Mouse (Mus musculus) ES-Bruce4 (cell line): ENCODE data around the gene Pygm. TPM values are rescaled to one million over a fixed set of nuclear protein-coding genes. Genes with fewer than 3 reads are reported as not detected.

Experiments
- H3K27ac ChIP-seq: 2 replicates; pipeline ENCODE4 v1.5.1; 2012; ENCODE audit warnings: low read length, inconsistent platforms; ENCODE audit not compliant: insufficient read depth
- H3K27me3 ChIP-seq: 2 replicates; pipeline ENCODE4 v1.6.1; 2012; ENCODE audit warnings: mild to moderate bottlenecking, low read length, inconsistent platforms; ENCODE audit not compliant: control insufficient read depth, poor library complexity, insufficient read depth, severe bottlenecking
- H3K36me3 ChIP-seq: 2 replicates; pipeline ENCODE4 v1.6.1; 2012; ENCODE audit warnings: inconsistent platforms, mild to moderate bottlenecking, low read length, moderate library complexity; ENCODE audit not compliant: control insufficient read depth, poor library complexity, insufficient read depth, severe bottlenecking
- H3K4me1 ChIP-seq: one replicate; pipeline ENCODE4 v1.8.1; 2011; ENCODE audit warnings: low read length; ENCODE audit not compliant: control insufficient read depth, insufficient read depth
- H3K4me3 ChIP-seq: 2 replicates; pipeline ENCODE4 v1.5.1; 2011; ENCODE audit warnings: low read depth, mild to moderate bottlenecking, low read length
- H3K9ac ChIP-seq: 2 replicates; pipeline ENCODE4 v1.6.1; 2012; ENCODE audit warnings: low read depth, mild to moderate bottlenecking, inconsistent platforms; ENCODE audit not compliant: poor library complexity, severe bottlenecking
- H3K9me3 ChIP-seq: replicated peaks from 2 replicates; pipeline ENCODE4 v1.6.1; 2012; ENCODE audit warnings: mild to moderate bottlenecking, low read length, inconsistent platforms; ENCODE audit not compliant: control insufficient read depth, poor library complexity, insufficient read depth, severe bottlenecking
- CTCF ChIP-seq: IDR thresholded peaks from one replicate; pipeline ENCODE4 v1.8.1; 2011; ENCODE audit warnings: low read depth, low read length
- EP300 ChIP-seq: IDR thresholded peaks from 2 replicates; pipeline ENCODE4 v1.6.1; 2011; ENCODE audit warnings: low read depth, low read length; ENCODE audit not compliant: insufficient read depth
- POLR2A ChIP-seq: IDR thresholded peaks from one replicate; pipeline ENCODE4 v1.8.1; 2011; ENCODE audit warnings: low read length; ENCODE audit not compliant: insufficient read depth
- polyA plus RNA-seq: library from polyadenylated mRNA; stranded (reverse); fragments of >200 nt; gene quantifications from 2 replicates; pipeline ENCODE4 v1.2.4, GENCODE M21; 2011; ENCODE audit warnings: low read depth; ENCODE audit not compliant: missing spikeins, insufficient read depth, insufficient read length

Gene Pygm
- polyA plus RNA-seq, 1 experiment = 4.1 TPM

DNA sequence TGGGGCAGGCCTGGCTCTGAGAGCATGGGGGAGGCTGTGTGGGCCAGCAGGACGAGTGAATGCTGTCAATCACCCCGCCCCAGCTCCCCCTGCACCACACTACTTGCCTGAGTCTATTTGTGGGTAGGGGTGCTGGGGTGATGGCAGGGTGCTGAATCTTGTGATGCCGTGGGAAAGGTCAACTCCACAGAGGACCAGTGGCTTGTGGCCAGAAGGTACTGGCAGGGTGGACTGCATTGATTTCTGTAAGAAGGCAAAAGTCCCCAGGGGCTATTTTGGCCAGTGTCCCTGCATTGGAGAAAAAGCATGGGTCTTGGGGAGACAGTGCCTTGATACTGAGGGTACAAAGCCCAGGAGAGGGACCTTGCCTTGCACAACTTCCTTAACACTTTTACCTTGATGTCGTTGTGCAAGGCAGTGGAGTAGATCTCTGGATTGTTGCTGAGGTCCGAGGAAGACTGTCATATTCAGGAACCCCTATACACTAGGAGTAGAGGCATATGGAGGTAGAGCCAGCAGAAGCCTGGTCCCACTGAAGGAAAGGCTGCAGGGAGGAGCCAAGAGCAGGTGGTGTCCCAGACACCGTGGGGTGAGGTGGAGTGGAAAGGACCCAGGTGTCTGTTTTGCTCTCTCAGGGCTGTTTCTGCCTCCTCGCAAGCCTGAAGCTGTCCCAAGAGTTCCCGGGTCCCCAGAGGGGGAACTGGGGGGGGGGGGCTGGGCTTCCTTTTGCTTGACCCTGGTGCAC is 40.1 kb downstream of the Pygm start:
- Histone ChIP-seq H3K27me3 (no peaks in the 10 kb centered on the region), H3K36me3 (no peaks in the 10 kb centered on the region), H3K27ac (no peak overlapping the region), H3K9ac (no peak overlapping the region), H3K4me1 (peaks cover 2% of the 10 kb centered on the region), H3K9me3 (no peaks in the 10 kb centered on the region), H3K4me3 (no peak overlapping the region)
- TF ChIP-seq CTCF (no peak), POLR2A (no peak), EP300 (no peak)

DNA sequence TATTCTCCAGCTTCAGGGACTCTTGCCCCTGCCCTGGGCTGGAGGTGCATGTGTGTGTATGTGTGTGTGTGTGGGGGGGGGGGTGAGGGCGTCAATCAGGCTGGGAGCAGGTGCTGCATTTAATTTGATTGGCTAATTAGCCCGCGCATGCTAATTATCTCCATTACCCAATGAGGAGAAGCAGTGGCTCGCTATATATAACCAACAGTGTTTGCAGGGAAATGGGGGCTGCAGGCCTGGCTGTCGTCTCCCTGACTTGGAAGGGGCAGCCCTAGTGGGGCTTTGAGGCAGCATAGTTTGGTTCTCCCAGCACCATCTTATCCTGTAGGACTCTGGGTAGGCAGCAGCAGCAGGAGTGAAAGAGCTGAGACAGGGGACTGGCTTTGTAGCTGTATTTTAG is 41.4 kb downstream of the Pygm start:
- no peaks in the 10 kb centered on the region for H3K9me3 ChIP-seq
- no peak overlapping the region for H3K27ac ChIP-seq

DNA sequence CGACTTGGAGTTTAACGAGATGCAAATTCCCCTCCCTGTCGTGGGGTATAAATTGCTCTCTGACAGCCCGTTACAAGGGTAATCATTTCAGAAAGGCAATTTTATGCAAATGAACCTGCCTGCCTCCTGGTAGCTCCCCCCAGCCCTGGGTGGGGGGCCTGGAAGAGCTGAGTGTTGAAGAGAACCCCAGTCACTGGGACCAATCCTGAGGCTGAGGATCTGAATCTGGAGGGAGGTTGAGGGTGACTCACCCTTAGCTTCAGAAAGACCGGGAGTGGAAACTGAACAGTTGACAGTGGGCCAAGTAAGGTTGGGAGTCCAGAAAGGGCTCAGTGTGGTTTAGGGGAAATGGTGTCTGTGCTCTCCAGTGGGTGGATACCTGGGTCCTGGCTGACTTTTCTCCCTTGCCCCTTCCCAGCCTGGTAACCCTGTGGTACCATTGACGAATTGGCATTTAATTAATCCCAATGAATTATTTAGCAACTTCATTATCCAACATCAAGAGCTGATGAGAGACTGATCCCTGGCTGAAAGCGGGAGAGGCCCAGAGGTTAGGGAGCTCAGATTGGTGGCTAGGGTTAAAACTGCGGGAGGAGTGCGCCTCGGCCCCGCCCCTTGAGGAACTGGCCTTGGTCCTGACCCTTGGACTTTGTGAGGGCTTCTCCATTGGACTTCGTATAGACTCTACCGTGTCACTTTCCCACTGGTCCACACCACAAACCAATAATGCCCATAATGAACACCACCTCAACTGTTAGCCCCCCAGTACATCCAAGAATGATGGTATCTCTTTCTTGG is 42.7 kb downstream of the Pygm start:
- Histone ChIP-seq H3K4me1 (peaks cover 2% of the 10 kb centered on the region), H3K36me3 (no peaks in the 10 kb centered on the region), H3K9ac (no peak overlapping the region), H3K27me3 (no peaks in the 10 kb centered on the region), H3K4me3 (peak overlapping the region; percentile 65; the same call in 1 of the 2 replicates), H3K9me3 (no peaks in the 10 kb centered on the region), H3K27ac (no peak overlapping the region)
- TF ChIP-seq EP300 (no peak), POLR2A (no peak), CTCF (no peak)

More for the DNA sequence above, 41.4 kb downstream of the Pygm start:
- no peak overlapping the region for H3K9ac ChIP-seq
- no peaks in the 10 kb centered on the region for H3K27me3 ChIP-seq
- H3K36me3 ChIP-seq = no peaks in the 10 kb centered on the region
- no peak overlapping the region for H3K4me3 ChIP-seq
- H3K4me1 ChIP-seq = peaks cover 2% of the 10 kb centered on the region
- no peak for TF ChIP-seq CTCF
- TF ChIP-seq EP300 = no peak
- no peak for TF ChIP-seq POLR2A

DNA sequence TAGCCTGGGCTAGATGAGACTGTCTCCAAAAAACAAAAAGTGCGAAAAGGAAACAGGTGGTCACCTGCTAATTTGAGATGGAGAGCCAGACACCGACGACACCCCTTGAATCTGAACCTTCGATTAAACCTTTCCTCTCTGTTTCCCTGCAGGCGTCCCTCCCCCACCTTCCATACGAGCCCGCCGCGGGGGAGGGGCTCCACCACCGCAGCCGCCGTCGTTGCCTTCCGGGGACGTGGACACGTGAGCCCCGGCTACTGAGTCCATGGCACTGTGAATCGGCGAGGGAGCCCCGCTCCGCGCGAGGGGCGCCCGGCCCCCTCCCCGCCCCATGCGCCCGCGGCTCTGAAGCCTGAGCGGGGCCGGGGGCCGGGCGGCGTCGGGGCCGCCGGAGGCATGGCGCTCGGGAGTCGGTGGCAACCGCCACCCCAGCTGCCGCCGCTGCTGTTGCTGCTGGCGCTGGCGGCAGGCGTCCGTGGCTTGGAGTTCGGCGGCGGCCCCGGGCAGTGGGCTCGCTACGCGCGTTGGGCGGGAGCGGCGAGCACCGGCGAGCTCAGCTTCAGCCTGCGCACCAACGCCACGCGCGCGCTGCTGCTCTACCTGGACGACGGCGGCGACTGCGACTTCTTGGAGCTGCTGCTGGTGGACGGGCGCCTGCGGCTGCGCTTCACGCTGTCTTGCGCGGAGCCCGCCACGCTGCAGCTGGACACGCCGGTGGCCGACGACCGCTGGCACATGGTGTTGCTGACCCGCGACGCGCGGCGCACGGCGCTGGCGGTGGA is 43.6 kb downstream of the Pygm start:
- H3K27me3 ChIP-seq = no peaks in the 10 kb centered on the region
- H3K27ac ChIP-seq = no peak overlapping the region
- peak overlapping the region; percentile 69 for H3K9ac ChIP-seq
- H3K4me1 ChIP-seq = peaks cover 2% of the 10 kb centered on the region
- peak overlapping the region; percentile 65 for H3K4me3 ChIP-seq
- H3K9me3 ChIP-seq = no peaks in the 10 kb centered on the region
- no peaks in the 10 kb centered on the region for H3K36me3 ChIP-seq
- TF ChIP-seq CTCF = no peak
- no peak for TF ChIP-seq POLR2A
- no peak for TF ChIP-seq EP300

DNA sequence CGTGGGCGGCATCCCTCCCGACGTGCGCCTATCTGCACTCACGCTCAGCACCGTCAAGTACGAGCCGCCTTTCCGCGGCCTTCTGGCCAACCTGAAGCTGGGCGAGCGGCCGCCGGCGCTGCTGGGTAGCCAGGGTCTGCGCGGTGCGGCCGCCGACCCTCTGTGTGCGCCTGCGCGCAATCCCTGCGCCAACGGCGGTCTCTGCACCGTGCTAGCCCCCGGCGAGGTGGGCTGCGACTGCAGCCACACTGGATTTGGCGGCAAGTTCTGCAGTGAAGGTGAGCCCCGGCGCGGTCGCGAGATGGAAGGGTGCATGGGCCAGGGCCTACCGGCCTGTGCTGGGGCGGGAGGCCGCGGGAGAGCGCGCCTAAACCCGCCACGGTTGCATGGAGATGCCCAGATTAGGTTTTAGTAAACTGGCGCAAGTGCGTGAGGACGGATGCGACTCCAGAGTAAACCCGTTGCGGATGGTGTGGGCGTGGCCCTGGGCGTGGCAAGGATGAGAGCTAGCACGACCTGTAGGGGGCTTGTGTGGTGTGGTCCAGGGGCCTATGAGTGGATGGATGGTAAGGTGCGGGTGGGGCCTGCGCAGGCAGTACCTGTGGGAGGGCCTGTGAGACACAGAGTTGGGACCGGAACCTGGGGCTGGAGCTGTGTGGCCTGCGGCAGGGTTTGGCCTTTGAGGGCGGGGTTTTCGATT is 44.5 kb downstream of the Pygm start:
- H3K4me3 ChIP-seq = peak overlapping the region; percentile 65
- TF ChIP-seq EP300 (no peak), POLR2A (no peak), CTCF (no peak)
- H3K9ac ChIP-seq = peak overlapping the region; percentile 69
- H3K36me3 ChIP-seq = no peaks in the 10 kb centered on the region
- no peaks in the 10 kb centered on the region for H3K27me3 ChIP-seq
- H3K9me3 ChIP-seq = no peaks in the 10 kb centered on the region
- peaks cover 2% of the 10 kb centered on the region for H3K4me1 ChIP-seq
- no peak overlapping the region for H3K27ac ChIP-seq
